Mouse (Mus musculus) liver, postnatal 0 days (tissue): ENCODE data around the gene Sema5a.

Experiments
- CTCF ChIP-seq: sonication (generic); IDR thresholded peaks from 2 replicates; pipeline ENCODE4 v1.5.1; 2016; ENCODE audit warnings: antibody characterized with exemption, low read depth
- EP300 ChIP-seq: IDR thresholded peaks from 2 replicates; pipeline ENCODE4 v1.6.1; 2016; ENCODE audit warnings: antibody characterized with exemption, low read depth, mild to moderate bottlenecking

DNA sequence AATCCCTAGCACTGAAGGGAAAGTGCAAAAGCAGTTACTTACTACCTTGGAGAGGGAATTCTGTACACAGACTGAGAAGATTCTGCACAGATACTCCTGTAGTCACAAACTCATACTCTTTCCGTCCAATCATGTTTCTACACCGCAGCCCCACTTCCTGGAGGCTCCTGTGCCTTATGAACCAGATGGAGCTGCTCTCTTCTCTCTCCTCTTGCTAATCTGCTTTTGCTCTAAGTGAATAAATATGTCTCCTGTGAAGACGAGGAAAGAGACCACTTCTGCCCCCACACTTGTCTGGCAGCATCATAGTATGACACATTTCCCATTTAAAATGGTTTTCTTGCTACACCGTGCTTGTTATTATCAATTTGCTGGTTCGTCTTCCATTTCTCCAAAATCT lies 41.4 kb upstream of the Sema5a start:
- TF ChIP-seq CTCF (no peak), EP300 (no peak)
